Mouse (Mus musculus): ENCODE measurements around the gene Wdr18. TPM values are rescaled to one million over a fixed set of nuclear protein-coding genes. Genes with fewer than 3 reads are reported as not detected.
A peak's percentile ranks its signal among the peaks of the same experiment; 100 is the strongest.

Wdr18 gene
- polyA plus RNA-seq, 1 experiment from 2014 or later: 78.8 TPM

DNA sequence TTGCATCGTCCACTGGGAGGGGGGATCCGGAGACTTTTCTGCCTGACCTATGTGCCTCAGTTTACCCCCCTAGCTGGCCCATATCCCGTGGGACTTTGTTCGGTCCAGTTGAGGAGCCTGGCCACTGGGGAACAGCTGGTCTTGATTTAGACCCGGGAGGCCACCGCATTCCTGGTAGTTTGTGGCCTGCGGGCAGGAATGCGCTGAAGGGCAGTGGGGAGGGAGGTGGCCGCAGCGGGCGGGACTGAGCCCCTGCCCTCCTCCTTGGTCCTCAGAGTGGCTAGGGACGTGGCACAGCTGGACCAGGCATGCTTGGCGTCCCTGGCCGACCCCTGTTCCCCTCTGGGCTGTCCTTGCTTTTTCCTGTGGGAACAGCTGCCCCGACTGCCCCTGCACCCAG is 29.9 kb downstream of the Wdr18 start:
- Histone ChIP-seq H3K36me3 (peaks cover 43% of the 10 kb centered on the region), H3K27me3 (replicated peaks) (no peaks in the 10 kb centered on the region), H3K4me3 (peak overlapping the region; percentile 82), H3K9ac (peak overlapping the region; percentile 89), H3K9me3 (replicated peaks) (peaks cover 12% of the 10 kb centered on the region; the same call in 1 of the 2 replicates), H3K4me2 (peak overlapping the region; percentile 90), H3K4me1 (replicated peaks) (peaks cover 49% of the 10 kb centered on the region), H3K27ac (ENCODE audit: poor library complexity, severe bottlenecking) (peak overlapping the region; percentile 94)
- WGBS: 12% methylated on average over 15 of the region's 15 CpGs
- ATAC-seq (ENCODE audit: insufficient number of reproducible peaks, low FRiP score): no peak

DNA sequence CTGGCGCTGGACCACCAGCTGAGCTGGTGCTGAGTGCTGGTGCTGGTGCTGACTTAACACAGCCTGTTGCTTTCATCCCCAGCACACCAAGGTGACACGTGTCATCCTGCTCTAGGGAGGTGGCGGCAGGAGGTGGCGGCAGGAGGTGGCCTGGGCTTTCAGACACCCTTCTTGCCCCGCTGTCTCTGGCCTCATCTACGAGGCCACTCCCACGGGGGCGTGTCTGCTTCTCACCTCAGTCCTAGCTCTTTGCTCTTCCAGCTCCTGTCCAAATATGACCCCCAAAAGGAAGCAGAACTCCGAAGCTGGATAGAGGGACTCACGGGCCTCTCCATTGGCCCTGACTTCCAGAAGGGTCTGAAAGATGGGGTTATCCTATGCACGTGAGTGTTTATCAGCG is 31.1 kb downstream of the Wdr18 start:
- Histone ChIP-seq H3K4me2 (peak overlapping the region; percentile 37), H3K4me3 (no peak overlapping the region), H3K27me3 (replicated peaks) (no peaks in the 10 kb centered on the region), H3K9me3 (replicated peaks) (peaks cover 12% of the 10 kb centered on the region; the same call in 1 of the 2 replicates), H3K27ac (ENCODE audit: poor library complexity, severe bottlenecking) (no peak overlapping the region), H3K36me3 (peaks cover 49% of the 10 kb centered on the region), H3K9ac (no peak overlapping the region), H3K4me1 (replicated peaks) (peaks cover 43% of the 10 kb centered on the region)
- no peak for ATAC-seq (ENCODE audit: insufficient number of reproducible peaks, low FRiP score)
- 72% methylated on average over 12 of the region's 12 CpGs for WGBS

DNA sequence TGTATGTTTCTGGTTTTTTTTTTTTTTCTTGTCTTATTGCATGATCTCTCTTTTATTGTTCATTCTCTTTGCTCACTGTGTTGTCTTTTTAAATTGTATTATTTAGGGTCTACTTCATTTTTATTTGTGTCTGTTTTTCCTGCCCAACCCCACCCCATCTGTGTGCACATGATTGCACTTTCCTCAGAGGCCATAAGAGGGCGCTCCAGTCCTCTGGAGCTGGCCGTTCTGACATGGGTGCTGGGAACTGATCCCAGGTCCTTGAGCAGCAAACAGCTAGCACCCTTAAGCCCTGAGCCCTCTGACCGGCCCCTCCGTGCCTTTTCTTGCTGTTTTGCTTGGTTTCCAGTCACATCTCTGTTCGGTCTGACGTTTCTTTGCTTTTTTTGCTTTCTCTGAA is 31.6 kb downstream of the Wdr18 start:
- no peak overlapping the region for H3K27ac ChIP-seq (ENCODE audit: poor library complexity, severe bottlenecking)
- H3K4me2 ChIP-seq: no peak overlapping the region
- peaks cover 39% of the 10 kb centered on the region for H3K4me1 ChIP-seq (replicated peaks)
- peaks cover 49% of the 10 kb centered on the region for H3K36me3 ChIP-seq
- peaks cover 12% of the 10 kb centered on the region; the same call in 1 of the 2 replicates for H3K9me3 ChIP-seq (replicated peaks)
- H3K4me3 ChIP-seq: no peak overlapping the region
- no peaks in the 10 kb centered on the region for H3K27me3 ChIP-seq (replicated peaks)
- 88% methylated on average over 6 of the region's 6 CpGs for WGBS
- ATAC-seq (ENCODE audit: insufficient number of reproducible peaks, low FRiP score): no peak
- H3K9ac ChIP-seq: no peak overlapping the region

DNA sequence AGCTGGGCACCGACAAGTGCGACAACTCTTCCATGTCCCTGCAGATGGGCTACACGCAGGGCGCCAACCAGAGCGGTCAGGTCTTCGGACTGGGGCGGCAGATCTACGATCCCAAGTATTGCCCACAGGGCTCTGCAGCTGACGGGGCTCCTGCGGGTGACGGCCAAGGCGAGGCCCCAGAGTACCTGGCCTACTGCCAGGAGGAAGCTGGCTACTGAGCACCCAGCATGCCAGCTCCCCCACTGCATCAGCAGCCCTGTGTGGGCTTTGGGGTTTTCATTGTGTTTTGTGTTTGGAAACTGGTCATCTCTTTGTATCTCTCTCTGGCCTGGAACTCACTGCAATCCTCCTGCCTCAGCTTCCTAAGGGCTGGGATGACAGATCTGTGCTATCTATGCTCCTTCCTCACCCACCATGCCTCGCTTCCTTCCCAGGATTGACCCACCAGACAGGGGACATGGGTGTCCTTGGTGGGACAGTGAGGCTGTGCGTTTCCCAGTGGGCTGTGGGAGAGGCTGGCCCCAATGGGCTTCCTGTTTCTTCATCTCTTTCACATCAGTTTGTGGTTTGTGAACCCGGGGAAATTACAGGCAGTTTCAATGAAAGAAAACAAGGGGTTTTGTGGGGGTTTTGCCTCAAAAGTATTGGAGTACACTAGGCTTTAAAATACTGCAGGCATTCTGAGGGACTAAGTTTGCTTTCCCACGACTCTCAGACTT is 34.6 kb downstream of the Wdr18 start:
- H3K27ac ChIP-seq (ENCODE audit: poor library complexity, severe bottlenecking): no peak overlapping the region
- peaks cover 49% of the 10 kb centered on the region for H3K36me3 ChIP-seq

DNA sequence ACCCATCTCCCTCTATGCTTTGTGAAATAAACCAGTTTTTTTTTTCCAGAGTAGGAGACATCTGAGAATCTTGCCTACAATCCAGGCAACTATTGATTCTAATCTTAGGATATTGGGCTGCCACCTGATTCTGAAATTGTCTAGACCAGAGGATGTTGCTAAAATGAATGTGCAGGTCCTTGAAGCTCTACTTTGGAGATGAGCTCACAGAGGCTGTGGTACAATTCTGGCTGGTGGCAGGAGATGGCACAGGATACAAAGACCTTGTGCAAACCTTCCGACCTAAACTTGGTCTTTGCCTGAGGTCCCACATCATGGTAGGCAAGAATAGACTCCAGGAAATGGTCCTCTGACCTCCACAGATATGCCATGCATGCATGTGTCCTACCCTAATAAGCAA is 35.7 kb downstream of the Wdr18 start:
- no peak for ATAC-seq (ENCODE audit: insufficient number of reproducible peaks, low FRiP score)
- 74% methylated on average over 1 of the region's 1 CpGs for WGBS
- Histone ChIP-seq H3K27me3 (replicated peaks) (peaks cover 16% of the 10 kb centered on the region), H3K4me1 (replicated peaks) (peaks cover 26% of the 10 kb centered on the region), H3K4me2 (no peak overlapping the region), H3K4me3 (no peak overlapping the region), H3K9me3 (replicated peaks) (peaks cover 12% of the 10 kb centered on the region; the same call in 1 of the 2 replicates), H3K36me3 (peaks cover 48% of the 10 kb centered on the region), H3K9ac (no peak overlapping the region), H3K27ac (ENCODE audit: poor library complexity, severe bottlenecking) (no peak overlapping the region; the same call in 1 of the 2 replicates)

More for the DNA sequence above, 34.6 kb downstream of the Wdr18 start:
- ATAC-seq (ENCODE audit: insufficient number of reproducible peaks, low FRiP score): no peak
- no peak overlapping the region for H3K4me2 ChIP-seq
- 86% methylated on average over 16 of the region's 16 CpGs for WGBS
- H3K4me3 ChIP-seq: no peak overlapping the region
- peaks cover 34% of the 10 kb centered on the region for H3K4me1 ChIP-seq (replicated peaks)
- peaks cover 12% of the 10 kb centered on the region; the same call in 1 of the 2 replicates for H3K9me3 ChIP-seq (replicated peaks)
- no peak overlapping the region for H3K9ac ChIP-seq
- H3K27me3 ChIP-seq (replicated peaks): peaks cover 12% of the 10 kb centered on the region

DNA sequence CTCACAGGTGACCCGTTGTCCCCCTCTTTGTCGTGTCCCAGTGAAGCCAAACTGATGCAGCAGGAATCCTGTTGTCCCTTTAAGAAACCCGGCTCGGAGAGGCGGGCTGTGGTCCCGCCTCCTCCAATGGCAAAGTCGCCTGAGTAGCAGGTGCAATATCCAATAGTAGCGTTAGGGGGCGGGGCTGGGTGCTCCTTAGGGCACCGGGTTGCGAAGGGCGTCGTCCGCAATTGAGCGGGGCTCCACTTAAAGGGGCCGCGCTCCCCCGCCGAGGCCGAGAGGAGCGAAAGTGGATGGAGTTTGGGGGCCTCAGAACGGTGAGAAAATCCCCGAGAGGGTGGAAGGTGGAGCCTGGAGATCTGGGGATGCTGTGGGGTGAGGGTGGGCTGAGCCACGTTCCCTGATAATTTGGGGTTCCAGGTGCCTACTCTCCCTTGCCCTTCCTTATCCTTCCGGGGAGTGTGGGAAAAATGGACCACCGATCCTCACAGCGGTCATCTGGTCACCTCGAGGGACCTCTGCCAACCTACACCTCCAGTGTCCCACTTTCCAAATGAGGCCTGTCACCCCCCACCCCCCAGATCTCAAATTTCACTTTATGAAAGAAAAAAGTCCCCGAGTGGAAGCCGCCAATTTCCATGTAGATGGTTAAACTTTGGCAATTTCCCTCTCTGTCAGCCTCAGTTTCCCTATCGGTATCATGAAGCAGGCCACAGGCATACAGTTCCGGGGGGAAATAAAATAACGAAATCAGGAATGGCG is 36.5 kb downstream of the Wdr18 start, which contains the start of gene Abca7:
TSS of gene Abca7 (plus strand) at position 223 of the 762 bp plus-strand sequence.
- Histone ChIP-seq H3K27ac (ENCODE audit: poor library complexity, severe bottlenecking) (peak within 1 kb of the TSS; percentile 61), H3K36me3 (peaks cover 40% of the 10 kb centered on the region), H3K27me3 (replicated peaks) (peaks cover 22% of the 10 kb centered on the region), H3K4me2 (peak within 1 kb of the TSS; percentile 93), H3K4me3 (peak within 1 kb of the TSS; percentile 61), H3K4me1 (replicated peaks) (peaks cover 20% of the 10 kb centered on the region), H3K9me3 (replicated peaks) (peaks cover 8% of the 10 kb centered on the region; the same call in 1 of the 2 replicates), H3K9ac (peak within 1 kb of the TSS; percentile 75)
- under 1% methylated on average over 34 of the region's 34 CpGs for WGBS
- ATAC-seq (ENCODE audit: insufficient number of reproducible peaks, low FRiP score): peak; percentile 88

DNA sequence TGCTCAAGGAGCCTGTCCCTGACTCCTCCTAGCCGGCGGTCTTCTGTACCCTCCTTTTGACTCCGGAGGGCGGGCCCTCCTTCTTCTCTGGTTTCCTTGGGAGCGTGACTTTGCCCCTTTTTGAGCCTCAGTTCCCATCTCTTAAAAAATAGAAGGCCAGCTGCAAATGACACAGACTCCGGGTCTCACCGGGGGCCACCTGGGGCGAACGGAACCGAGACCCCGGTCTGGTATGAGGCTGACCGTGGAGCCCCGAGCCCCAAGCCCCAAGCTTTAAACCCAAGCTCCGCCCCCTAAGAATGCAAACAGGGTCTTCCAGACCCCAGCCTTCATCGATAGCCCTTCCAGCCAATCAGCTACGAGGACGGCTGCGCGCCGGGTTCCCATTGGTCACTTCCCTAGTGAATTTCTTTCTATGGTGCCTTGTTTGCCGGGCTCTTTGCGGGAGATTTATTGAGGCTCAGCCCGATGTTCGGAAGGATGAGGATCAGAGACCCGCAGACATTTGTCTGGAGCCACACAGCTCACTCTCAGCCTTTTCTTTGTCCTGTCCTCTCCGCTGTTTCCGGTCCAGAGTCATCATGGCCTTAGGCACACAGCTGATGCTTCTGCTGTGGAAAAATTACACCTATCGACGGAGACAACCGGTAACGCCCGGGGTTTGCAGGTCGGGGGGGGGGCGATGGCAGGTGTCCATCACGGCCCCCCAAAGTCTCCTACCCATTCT is 37.2 kb downstream of the Wdr18 start:
- H3K27me3 ChIP-seq (replicated peaks): peaks cover 29% of the 10 kb centered on the region
- peak overlapping the region; percentile 93 for H3K4me2 ChIP-seq
- peaks cover 20% of the 10 kb centered on the region for H3K4me1 ChIP-seq (replicated peaks)
- H3K9me3 ChIP-seq (replicated peaks): 0 out of 2 replicates have a peak, but pooled peaks cover 5% of the 10 kb centered on the region
- peak overlapping the region; percentile 61 for H3K27ac ChIP-seq (ENCODE audit: poor library complexity, severe bottlenecking)
- peaks cover 33% of the 10 kb centered on the region for H3K36me3 ChIP-seq
- WGBS: under 1% methylated on average over 35 of the region's 35 CpGs
- peak overlapping the region; percentile 75 for H3K9ac ChIP-seq
- H3K4me3 ChIP-seq: peak overlapping the region; percentile 61
- peak; percentile 68 for ATAC-seq (ENCODE audit: insufficient number of reproducible peaks, low FRiP score)

DNA sequence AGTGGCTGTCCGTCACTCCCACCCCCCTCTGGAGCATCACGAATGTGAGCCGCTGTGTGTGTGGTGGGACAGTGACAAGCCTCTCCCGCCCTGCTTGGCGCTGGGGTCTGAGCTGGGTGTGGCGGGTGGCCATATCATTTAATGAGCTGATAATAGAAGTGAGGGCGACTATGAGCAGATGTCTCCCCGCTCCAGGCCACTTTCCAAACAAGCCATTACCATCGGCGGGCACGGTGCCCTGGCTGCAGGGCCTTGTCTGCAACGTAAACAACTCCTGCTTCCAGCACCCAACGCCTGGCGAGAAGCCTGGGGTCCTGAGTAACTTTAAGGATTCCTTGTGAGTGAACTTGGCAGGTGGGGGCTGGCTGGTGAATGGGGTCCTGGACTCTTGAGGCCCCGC is 37.9 kb downstream of the Wdr18 start:
- Histone ChIP-seq H3K27me3 (replicated peaks) (peaks cover 35% of the 10 kb centered on the region), H3K27ac (ENCODE audit: poor library complexity, severe bottlenecking) (no peak overlapping the region), H3K4me1 (replicated peaks) (peaks cover 27% of the 10 kb centered on the region), H3K36me3 (peaks cover 27% of the 10 kb centered on the region), H3K9ac (peak overlapping the region; percentile 2; the same call in 1 of the 2 replicates), H3K9me3 (replicated peaks) (no peaks in the 10 kb centered on the region), H3K4me3 (peak overlapping the region; percentile 61), H3K4me2 (peak overlapping the region; percentile 93)
- 8% methylated on average over 15 of the region's 15 CpGs for WGBS
- no peak for ATAC-seq (ENCODE audit: insufficient number of reproducible peaks, low FRiP score)

DNA sequence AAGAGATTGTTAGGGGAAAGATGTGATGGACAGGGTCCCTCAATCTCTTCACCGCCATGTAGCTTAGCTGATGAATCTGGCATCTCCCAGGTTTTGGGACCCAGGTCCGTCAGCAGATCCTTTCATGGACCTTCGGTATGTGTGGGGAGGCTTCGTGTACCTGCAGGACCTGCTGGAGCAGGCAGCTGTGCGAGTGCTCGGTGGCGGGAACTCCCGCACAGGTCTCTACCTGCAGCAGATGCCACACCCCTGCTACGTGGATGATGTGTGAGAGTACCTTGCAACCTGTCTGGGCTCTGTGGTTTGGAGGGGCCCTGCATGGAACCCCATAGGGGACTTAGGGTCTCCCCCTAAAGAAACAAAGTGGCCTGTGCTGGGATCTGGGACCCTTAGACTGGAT is 42.0 kb downstream of the Wdr18 start:
- ATAC-seq (ENCODE audit: insufficient number of reproducible peaks, low FRiP score): no peak
- Histone ChIP-seq H3K27me3 (replicated peaks) (peaks cover 43% of the 10 kb centered on the region), H3K36me3 (peaks cover under 1% of the 10 kb centered on the region; the same call in 1 of the 2 replicates), H3K4me2 (no peak overlapping the region), H3K27ac (ENCODE audit: poor library complexity, severe bottlenecking) (no peak overlapping the region), H3K9me3 (replicated peaks) (no peaks in the 10 kb centered on the region), H3K9ac (no peak overlapping the region), H3K4me3 (no peak overlapping the region), H3K4me1 (replicated peaks) (peaks cover 34% of the 10 kb centered on the region)
- 75% methylated on average over 9 of the region's 9 CpGs for WGBS

DNA sequence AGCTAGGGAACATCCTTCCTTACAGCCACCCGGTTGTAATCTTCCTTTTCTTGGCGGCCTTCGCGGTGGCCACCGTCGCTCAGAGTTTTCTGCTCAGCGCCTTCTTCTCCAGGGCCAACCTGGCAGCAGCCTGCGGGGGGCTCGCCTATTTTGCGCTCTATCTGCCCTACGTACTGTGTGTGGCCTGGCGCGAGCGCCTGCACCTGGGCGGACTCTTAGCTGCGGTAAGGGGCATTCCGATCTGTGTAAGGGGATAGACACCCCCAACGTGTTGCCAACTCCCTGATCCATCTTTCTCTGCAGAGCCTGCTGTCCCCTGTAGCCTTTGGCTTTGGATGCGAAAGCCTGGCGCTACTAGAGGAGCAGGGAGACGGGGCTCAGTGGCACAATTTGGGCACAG is 42.9 kb downstream of the Wdr18 start:
- H3K27ac ChIP-seq (ENCODE audit: poor library complexity, severe bottlenecking): no peak overlapping the region
- peaks cover 43% of the 10 kb centered on the region for H3K27me3 ChIP-seq (replicated peaks)
- peaks cover 25% of the 10 kb centered on the region for H3K4me1 ChIP-seq (replicated peaks)
- no peak for ATAC-seq (ENCODE audit: insufficient number of reproducible peaks, low FRiP score)
- H3K4me3 ChIP-seq: 0 out of 2 replicates have a peak overlapping the region, but pooled peaks have one; percentile 0
- peaks cover 3% of the 10 kb centered on the region; the same call in 1 of the 2 replicates for H3K36me3 ChIP-seq
- peak overlapping the region; percentile 1; the same call in 1 of the 2 replicates for H3K4me2 ChIP-seq
- 25% methylated on average over 21 of the region's 21 CpGs for WGBS
- no peaks in the 10 kb centered on the region for H3K9me3 ChIP-seq (replicated peaks)
- 0 out of 2 replicates have a peak overlapping the region, but pooled peaks have one; percentile 21 for H3K9ac ChIP-seq

All from heart, embryonic 12.5 days (tissue).